In the genomic region with DNA sequence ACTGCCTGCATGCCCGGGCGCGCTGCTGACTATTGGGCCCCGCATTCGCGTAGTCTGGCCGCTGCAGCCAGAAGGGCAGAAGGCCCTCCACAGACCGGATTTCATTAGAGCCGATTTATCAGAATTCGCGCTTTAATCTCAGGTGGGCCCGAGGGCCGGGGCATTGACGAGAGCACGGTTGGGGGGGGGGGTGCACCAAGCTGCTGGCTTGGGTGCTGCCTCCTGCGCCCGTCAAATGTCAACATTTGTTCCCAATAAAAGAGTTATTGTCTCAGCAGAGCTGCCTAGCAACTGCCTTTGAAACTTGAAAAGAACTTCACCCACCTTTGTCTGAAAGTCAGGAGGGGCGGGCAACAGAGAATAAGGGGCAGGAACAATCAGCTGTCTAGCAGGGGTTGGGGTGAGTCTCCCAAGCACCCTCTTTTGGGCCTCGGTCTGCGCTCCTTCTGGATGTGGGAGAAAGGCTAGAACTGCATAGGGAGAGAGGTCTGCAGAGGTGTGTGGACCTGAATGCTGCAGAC, we compare ENCODE assay signal across 15 mouse cellular contexts. TPM values are rescaled to one million over a fixed set of nuclear protein-coding genes. Genes with fewer than 3 reads are reported as not detected.
DNase-seq lines count a peak whose midpoint lies in the region; ATAC-seq and TF ChIP-seq lines count a peak whose summit lies in the region.
"Had no signal": no experiment of that assay in that cellular context is flagged by ENCODE, and none has a peak within 500 bp of the region (broad histone marks: within the 10 kb centered on the region; RNA-seq: fewer than 3 reads in every experiment).

No protein-coding gene starts in this region.

- peaks cover 5% of the 10 kb centered on the region; the same call in 1 of the 2 replicates for H3K27me3 ChIP-seq in ES-Bruce4 (ENCODE audit: control insufficient read depth, insufficient read depth, low read length, poor library complexity, severe bottlenecking)
- peaks cover 29% of the 10 kb centered on the region for H3K27me3 ChIP-seq in hindbrain, embryonic 16.5 days (replicated peaks; ENCODE audit: control insufficient read depth, insufficient read depth, low read length)
- peaks cover 20% of the 10 kb centered on the region for H3K27me3 ChIP-seq in midbrain, postnatal 0 days (ENCODE audit: insufficient read depth, low read length)
- peaks cover 88% of the 10 kb centered on the region for H3K27me3 ChIP-seq in heart, embryonic 12.5 days (replicated peaks)
- H3K27me3 ChIP-seq in liver, embryonic 11.5 days (replicated peaks; ENCODE audit: control insufficient read depth, insufficient read depth, low read length) = peaks cover 95% of the 10 kb centered on the region

- no peak for TF ChIP-seq EP300 in ES-Bruce4 (IDR thresholded peaks at IDR 0.05; ENCODE audit: insufficient read depth, low read depth, low read length)

- peak overlapping the region; percentile 23; the same call in 1 of the 2 replicates for H3K4me3 ChIP-seq in ES-Bruce4 (ENCODE audit: low read depth, low read length)
- H3K4me3 ChIP-seq in hindbrain, embryonic 16.5 days (ENCODE audit: low read length) = no peak overlapping the region
- H3K4me3 ChIP-seq in midbrain, postnatal 0 days (ENCODE audit: low read depth, low read length) = peak overlapping the region; percentile 3; the same call in 1 of the 2 replicates
- H3K4me3 ChIP-seq in heart, embryonic 12.5 days = no peak overlapping the region
- no peak overlapping the region for H3K4me3 ChIP-seq in liver, embryonic 11.5 days (ENCODE audit: low read depth, low read length)
- H3K4me3 ChIP-seq: embryonic facial prominence, embryonic 12.5 days; heart, embryonic 13.5 days had no signal

- H3K4me1 ChIP-seq in ES-Bruce4 (ENCODE audit: control insufficient read depth, insufficient read depth, low read length) = no peaks in the 10 kb centered on the region
- H3K4me1 ChIP-seq in hindbrain, embryonic 16.5 days (ENCODE audit: control insufficient read depth, insufficient read depth, low read depth, low read length) = peaks cover 13% of the 10 kb centered on the region
- H3K4me1 ChIP-seq in midbrain, postnatal 0 days (ENCODE audit: insufficient read depth, low read length) = peaks cover 5% of the 10 kb centered on the region; the same call in 1 of the 2 replicates
- H3K4me1 ChIP-seq in heart, embryonic 12.5 days (replicated peaks) = peaks cover 22% of the 10 kb centered on the region
- no peaks in the 10 kb centered on the region for H3K4me1 ChIP-seq in liver, embryonic 11.5 days (replicated peaks; ENCODE audit: control insufficient read depth, insufficient read depth, low read length)

- no peaks in the 10 kb centered on the region for H3K36me3 ChIP-seq in ES-Bruce4 (ENCODE audit: control insufficient read depth, insufficient read depth, low read length, poor library complexity, severe bottlenecking)
- no peaks in the 10 kb centered on the region for H3K36me3 ChIP-seq in hindbrain, embryonic 16.5 days (ENCODE audit: control insufficient read depth, insufficient read depth, low read length)
- H3K36me3 ChIP-seq in midbrain, postnatal 0 days (ENCODE audit: insufficient read depth, low read length) = no peaks in the 10 kb centered on the region
- no peaks in the 10 kb centered on the region for H3K36me3 ChIP-seq in heart, embryonic 12.5 days
- H3K36me3 ChIP-seq in liver, embryonic 11.5 days (ENCODE audit: control insufficient read depth, insufficient read depth, low read length) = no peaks in the 10 kb centered on the region
- H3K36me3 ChIP-seq: embryonic facial prominence, embryonic 12.5 days; G1E; heart, embryonic 13.5 days had no signal

- no peak overlapping the region for H3K27ac ChIP-seq in ES-Bruce4 (ENCODE audit: insufficient read depth, low read length)
- peak overlapping the region; percentile 26 for H3K27ac ChIP-seq in hindbrain, embryonic 16.5 days (ENCODE audit: low read depth, low read length)
- peak overlapping the region; percentile 57 for H3K27ac ChIP-seq in midbrain, postnatal 0 days (ENCODE audit: low read depth, low read length)
- no peak overlapping the region for H3K27ac ChIP-seq in heart, embryonic 12.5 days (ENCODE audit: poor library complexity, severe bottlenecking)
- no peak overlapping the region for H3K27ac ChIP-seq in liver, embryonic 11.5 days (ENCODE audit: low read depth, low read length)
- H3K27ac ChIP-seq: embryonic facial prominence, embryonic 12.5 days; heart, embryonic 13.5 days had no signal

- no peak for TF ChIP-seq CTCF in ES-Bruce4 (IDR thresholded peaks at IDR 0.05; ENCODE audit: low read depth, low read length)
- TF ChIP-seq CTCF in brain, embryonic 14.5 days (IDR thresholded peaks at IDR 0.05; ENCODE audit: borderline replicate concordance, extremely low read depth, insufficient read depth, insufficient read length) = no peak
- TF ChIP-seq CTCF in midbrain, postnatal 0 days (IDR thresholded peaks at IDR 0.05) = no peak

- H3K4me2 ChIP-seq in hindbrain, embryonic 16.5 days (ENCODE audit: low read length) = peak overlapping the region; percentile 32
- peak overlapping the region; percentile 41 for H3K4me2 ChIP-seq in midbrain, postnatal 0 days (ENCODE audit: low read depth, low read length, poor library complexity, severe bottlenecking)
- H3K4me2 ChIP-seq in heart, embryonic 12.5 days = no peak overlapping the region
- no peak overlapping the region for H3K4me2 ChIP-seq in liver, embryonic 11.5 days
- H3K4me2 ChIP-seq: embryonic facial prominence, embryonic 12.5 days; heart, embryonic 13.5 days had no signal

- TF ChIP-seq POLR2A in ES-Bruce4 (IDR thresholded peaks at IDR 0.05; ENCODE audit: insufficient read depth, low read length) = no peak
- TF ChIP-seq POLR2A in brain, embryonic 14.5 days (IDR thresholded peaks at IDR 0.05; ENCODE audit: borderline replicate concordance, extremely low read depth, insufficient read depth, insufficient read length, poor library complexity, severe bottlenecking) = no peak

- no peaks in the 10 kb centered on the region for H3K9me3 ChIP-seq in ES-Bruce4 (replicated peaks; ENCODE audit: control insufficient read depth, insufficient read depth, low read length, poor library complexity, severe bottlenecking)
- H3K9me3 ChIP-seq in hindbrain, embryonic 16.5 days (ENCODE audit: control insufficient read depth, low read length) = no peaks in the 10 kb centered on the region
- no peaks in the 10 kb centered on the region for H3K9me3 ChIP-seq in midbrain, postnatal 0 days (ENCODE audit: low read length)
- no peaks in the 10 kb centered on the region for H3K9me3 ChIP-seq in heart, embryonic 12.5 days (replicated peaks)
- no peaks in the 10 kb centered on the region for H3K9me3 ChIP-seq in liver, embryonic 11.5 days (ENCODE audit: control insufficient read depth, low read length)
- H3K9me3 ChIP-seq: embryonic facial prominence, embryonic 12.5 days; heart, embryonic 13.5 days had no signal

- ATAC-seq in hindbrain, embryonic 16.5 days = no peak; the same call in 1 of the 2 replicates
- no peak for ATAC-seq in midbrain, postnatal 0 days (ENCODE audit: low FRiP score)
- no peak for ATAC-seq in megakaryocyte progenitor cell, adult 5-6 weeks (replicated peaks; ENCODE audit: poor library complexity)
- no peak for ATAC-seq in heart, embryonic 12.5 days (ENCODE audit: insufficient number of reproducible peaks, low FRiP score)
- ATAC-seq in liver, embryonic 11.5 days (replicated peaks; ENCODE audit: low FRiP score) = no peak

- 5% methylated on average over 20 of the region's 20 CpGs for WGBS in hindbrain, embryonic 16.5 days
- WGBS in midbrain, postnatal 0 days = 13% methylated on average over 20 of the region's 20 CpGs
- WGBS in heart, embryonic 12.5 days = 10% methylated on average over 20 of the region's 20 CpGs
- 7% methylated on average over 20 of the region's 20 CpGs for WGBS in liver, embryonic 11.5 days

- peak; percentile 42 for DNase-seq in brain, embryonic 14.5 days (ENCODE audit: low read depth)
- DNase-seq in midbrain, postnatal 0 days (ENCODE audit: low spot score) = no peak
- DNase-seq in urinary bladder, postnatal 4 days (ENCODE audit: low spot score in 2 of 2) = no peak
- DNase-seq in liver, embryonic 11.5 days (ENCODE audit: low spot score) = no peak
- DNase-seq: kidney, adult 18-20 months; layer of hippocampus, adult 9-11 months; liver; right cerebral cortex, adult 18-20 months had no signal

- H3K9ac ChIP-seq in ES-Bruce4 (ENCODE audit: low read depth, poor library complexity, severe bottlenecking) = peak overlapping the region; percentile 30; the same call in 1 of the 2 replicates
- H3K9ac ChIP-seq in hindbrain, embryonic 16.5 days (ENCODE audit: low read depth, low read length) = no peak overlapping the region
- H3K9ac ChIP-seq in midbrain, postnatal 0 days (replicated peaks; ENCODE audit: low read length, poor library complexity, severe bottlenecking) = peak overlapping the region; percentile 3; the same call in 1 of the 2 replicates
- H3K9ac ChIP-seq in heart, embryonic 12.5 days = no peak overlapping the region
- no peak overlapping the region for H3K9ac ChIP-seq in liver, embryonic 11.5 days (ENCODE audit: low read depth, low read length)
- H3K9ac ChIP-seq: embryonic facial prominence, embryonic 12.5 days; heart, embryonic 13.5 days had no signal

RNA-seq across cellular contexts. Expression of a gene that starts 7.8 kb away (rescaled TPM):
- 7.3 and 7.4 TPM in 2 replicates for polyA plus RNA-seq in ES-Bruce4 (2011; ENCODE audit: insufficient read depth, insufficient read length, low read depth, missing spikeins)
- 47.9 and 89.3 TPM in 2 replicates for polyA plus RNA-seq in brain, embryonic 14.5 days (2012; rRNA removed)
- polyA plus RNA-seq in hindbrain, embryonic 16.5 days (2015; fragmentation: Nextera tagmentation; extraction: Ambion mirVana) = 19.3 and 22.6 TPM in 2 replicates
- total RNA-seq in midbrain, postnatal 0 days (2014; rRNA removed) = 68.5 and 76.4 TPM in 2 replicates
- polyA plus RNA-seq in midbrain, postnatal 0 days (2015; fragmentation: Nextera tagmentation; extraction: Ambion mirVana) = 21.2 and 26.5 TPM in 2 replicates
- not detected in 2 replicates for total RNA-seq in megakaryocyte progenitor cell, adult 5-6 weeks (2015)
- total RNA-seq in megakaryocyte progenitor cell, adult 5-6 weeks (2017) = not detected in 2 replicates
- 15.3 and 15.5 TPM in 2 replicates for polyA plus RNA-seq in heart, embryonic 12.5 days (2016; fragmentation: Nextera tagmentation; extraction: Ambion mirVana)
- 0.53 and 1.0 TPM in 2 replicates for polyA plus RNA-seq in liver, embryonic 11.5 days (2014; fragmentation: Nextera tagmentation; extraction: Ambion mirVana)
- polyA plus RNA-seq: G1E had no signal

Comparison
In these comparisons a context has a peak if more than half of its experiments do, and no peak if none do; other contexts are left out.
1. H3K27ac ChIP-seq: peak in hindbrain, embryonic 16.5 days (single experiment) and midbrain, postnatal 0 days (single experiment); none in ES-Bruce4 (single experiment), heart, embryonic 12.5 days (single experiment) and liver, embryonic 11.5 days (single experiment).
2. H3K4me3 ChIP-seq: peak in ES-Bruce4 (single experiment) and midbrain, postnatal 0 days (single experiment); none in hindbrain, embryonic 16.5 days (single experiment), heart, embryonic 12.5 days (single experiment) and liver, embryonic 11.5 days (single experiment).
3. H3K9ac ChIP-seq: peak in ES-Bruce4 (single experiment) and midbrain, postnatal 0 days (single experiment); none in hindbrain, embryonic 16.5 days (single experiment), heart, embryonic 12.5 days (single experiment) and liver, embryonic 11.5 days (single experiment).
4. H3K4me2 ChIP-seq: peak in hindbrain, embryonic 16.5 days (single experiment) and midbrain, postnatal 0 days (single experiment); none in heart, embryonic 12.5 days (single experiment) and liver, embryonic 11.5 days (single experiment).